Mouse (Mus musculus) liver, embryonic 14 days (tissue): Measurements from ENCODE around the gene Duxbl3. TPM values are rescaled to one million over a fixed set of nuclear protein-coding genes. Genes with fewer than 3 reads are reported as not detected.

Experiments
- polyA plus RNA-seq: library from polyadenylated mRNA; depleted of rRNA; stranded (reverse); fragments of >200 nt; gene quantifications from 2 replicates; pipeline ENCODE4 v1.2.3, GENCODE M21; 2012; rRNA removed

The Duxbl3 gene
- 0.12 TPM in 1 of 2 replicates, not detected in the other for polyA plus RNA-seq

GRCm38 (mm10) chr14:26257756-26258617, at the start of gene Duxbl3:
Duxbl3 (plus strand) TSS chr14:26257962.

Other genes with a start within 250 kb of the Duxbl3 start
- gene Gm9780, start 215.3 kb upstream of the Duxbl3 start, polyA plus RNA-seq, result 1.8 and 4.6 TPM in 2 replicates
- gene Tmem254c, start 190.6 kb upstream of the Duxbl3 start, polyA plus RNA-seq, result 5.4 and 7.5 TPM in 2 replicates
- gene Cphx2, start 176.4 kb upstream of the Duxbl3 start, polyA plus RNA-seq, result not detected in 2 replicates
- gene Cphx3, start 175.7 kb upstream of the Duxbl3 start, polyA plus RNA-seq, result 0.16 and 0.20 TPM in 2 replicates
- 0.05 TPM in 1 of 2 replicates, not detected in the other for gene Duxbl2, start 139.6 kb upstream of the Duxbl3 start, polyA plus RNA-seq
- 1.2 and 1.3 TPM in 2 replicates for gene Plac9b, start 75.5 kb upstream of the Duxbl3 start, polyA plus RNA-seq
- gene Tmem254b, start 50.9 kb upstream of the Duxbl3 start, polyA plus RNA-seq, result 6.5 and 8.2 TPM in 2 replicates